Mouse (Mus musculus): Measurements from ENCODE around the gene Slc25a21. TPM values are rescaled to one million over a fixed set of nuclear protein-coding genes. Genes with fewer than 3 reads are reported as not detected.

Slc25a21 gene
- polyA plus RNA-seq, 1 experiment from 2014 or later: 3.9 TPM

- WGBS: 77% methylated on average over 11 of the region's 11 CpGs
- Histone ChIP-seq H3K36me3 (replicated peaks) (no peaks in the 10 kb centered on the region), H3K4me1 (peaks cover 14% of the 10 kb centered on the region), H3K27ac (no peak overlapping the region), H3K27me3 (ENCODE audit: poor library complexity, severe bottlenecking) (no peaks in the 10 kb centered on the region; the same call in 1 of the 2 replicates), H3K9me3 (no peaks in the 10 kb centered on the region), H3K4me3 (no peak overlapping the region)
- no peak for DNase-seq (ENCODE audit: extremely low spot score, low spot score)
Measured at GRCm38 (mm10) chr12:56958244-56958643, 239.0 kb downstream of the Slc25a21 start.

- Histone ChIP-seq H3K4me1 (peaks cover 17% of the 10 kb centered on the region), H3K27me3 (ENCODE audit: poor library complexity, severe bottlenecking) (no peaks in the 10 kb centered on the region; the same call in 1 of the 2 replicates), H3K9me3 (no peaks in the 10 kb centered on the region), H3K4me3 (no peak overlapping the region), H3K36me3 (replicated peaks) (no peaks in the 10 kb centered on the region), H3K27ac (no peak overlapping the region)
- DNase-seq (ENCODE audit: extremely low spot score, low spot score): no peak
- 35% methylated on average over 11 of the region's 11 CpGs for WGBS
Measured at GRCm38 (mm10) chr12:56951749-56952657, 245.3 kb downstream of the Slc25a21 start.

GRCm38 (mm10) chr12:56944265-56944664 is 253.0 kb downstream of the Slc25a21 start:
- H3K4me1 ChIP-seq: no peaks in the 10 kb centered on the region
- H3K27me3 ChIP-seq (ENCODE audit: poor library complexity, severe bottlenecking): no peaks in the 10 kb centered on the region
- 92% methylated on average over 1 of the region's 1 CpGs for WGBS
- no peak overlapping the region for H3K27ac ChIP-seq
- H3K36me3 ChIP-seq (replicated peaks): no peaks in the 10 kb centered on the region
- H3K9me3 ChIP-seq: no peaks in the 10 kb centered on the region
- no peak for DNase-seq (ENCODE audit: extremely low spot score, low spot score)
- H3K4me3 ChIP-seq: no peak overlapping the region

GRCm38 (mm10) chr12:56940861-56941260 is 256.4 kb downstream of the Slc25a21 start:
- Histone ChIP-seq H3K4me1 (no peaks in the 10 kb centered on the region), H3K27me3 (ENCODE audit: poor library complexity, severe bottlenecking) (no peaks in the 10 kb centered on the region), H3K9me3 (no peaks in the 10 kb centered on the region), H3K36me3 (replicated peaks) (no peaks in the 10 kb centered on the region), H3K4me3 (no peak overlapping the region), H3K27ac (no peak overlapping the region)
- DNase-seq (ENCODE audit: extremely low spot score, low spot score): no peak
- WGBS: 71% methylated on average over 3 of the region's 3 CpGs

GRCm38 (mm10) chr12:56918145-56918544 is 279.1 kb downstream of the Slc25a21 start:
- no peak overlapping the region for H3K4me3 ChIP-seq
- no peaks in the 10 kb centered on the region for H3K9me3 ChIP-seq
- 87% methylated on average over 6 of the region's 6 CpGs for WGBS
- no peak overlapping the region for H3K27ac ChIP-seq
- no peaks in the 10 kb centered on the region for H3K27me3 ChIP-seq (ENCODE audit: poor library complexity, severe bottlenecking)
- no peaks in the 10 kb centered on the region for H3K36me3 ChIP-seq (replicated peaks)
- no peak for DNase-seq (ENCODE audit: extremely low spot score, low spot score)
- no peaks in the 10 kb centered on the region for H3K4me1 ChIP-seq

- Histone ChIP-seq H3K4me1 (peaks cover 11% of the 10 kb centered on the region), H3K4me3 (no peak overlapping the region), H3K9me3 (no peaks in the 10 kb centered on the region), H3K27ac (no peak overlapping the region), H3K27me3 (ENCODE audit: poor library complexity, severe bottlenecking) (no peaks in the 10 kb centered on the region), H3K36me3 (replicated peaks) (no peaks in the 10 kb centered on the region)
- DNase-seq (ENCODE audit: extremely low spot score, low spot score): no peak
- whole genome bisulfite sequencing: 91% methylated on average over 5 of the region's 5 CpGs
Measured at GRCm38 (mm10) chr12:56906476-56906875, 290.8 kb downstream of the Slc25a21 start.

- Histone ChIP-seq H3K4me3 (no peak overlapping the region), H3K4me1 (peaks cover 11% of the 10 kb centered on the region), H3K36me3 (replicated peaks) (no peaks in the 10 kb centered on the region), H3K9me3 (no peaks in the 10 kb centered on the region), H3K27ac (no peak overlapping the region), H3K27me3 (ENCODE audit: poor library complexity, severe bottlenecking) (no peaks in the 10 kb centered on the region)
- WGBS: 48% methylated on average over 9 of the region's 9 CpGs
- DNase-seq (ENCODE audit: extremely low spot score, low spot score): no peak
Measured at GRCm38 (mm10) chr12:56905652-56906305, 291.5 kb downstream of the Slc25a21 start.

- H3K9me3 ChIP-seq: no peaks in the 10 kb centered on the region
- DNase-seq (ENCODE audit: extremely low spot score, low spot score): peak; percentile 18
- H3K4me3 ChIP-seq: no peak overlapping the region
- H3K4me1 ChIP-seq: peaks cover 11% of the 10 kb centered on the region
- no peaks in the 10 kb centered on the region for H3K36me3 ChIP-seq (replicated peaks)
- H3K27ac ChIP-seq: no peak overlapping the region
- WGBS: 27% methylated on average over 7 of the region's 7 CpGs
- no peaks in the 10 kb centered on the region for H3K27me3 ChIP-seq (ENCODE audit: poor library complexity, severe bottlenecking)
Measured at GRCm38 (mm10) chr12:56905222-56905621, 292.1 kb downstream of the Slc25a21 start.

GRCm38 (mm10) chr12:56902774-56903456 is 294.4 kb downstream of the Slc25a21 start:
- no peak overlapping the region for H3K27ac ChIP-seq
- no peak overlapping the region for H3K4me3 ChIP-seq
- WGBS: 87% methylated on average over 8 of the region's 8 CpGs
- H3K4me1 ChIP-seq: peaks cover 12% of the 10 kb centered on the region
- H3K9me3 ChIP-seq: no peaks in the 10 kb centered on the region
- no peaks in the 10 kb centered on the region for H3K36me3 ChIP-seq (replicated peaks)
- DNase-seq (ENCODE audit: extremely low spot score, low spot score): no peak
- no peaks in the 10 kb centered on the region for H3K27me3 ChIP-seq (ENCODE audit: poor library complexity, severe bottlenecking)

GRCm38 (mm10) chr12:56897976-56898375 is 299.3 kb downstream of the Slc25a21 start:
- Histone ChIP-seq H3K4me3 (no peak overlapping the region), H3K9me3 (no peaks in the 10 kb centered on the region), H3K36me3 (replicated peaks) (no peaks in the 10 kb centered on the region)

GRCm38 (mm10) chr12:56897221-56897937 is 299.9 kb downstream of the Slc25a21 start:
- WGBS: 94% methylated on average over 8 of the region's 8 CpGs
- H3K4me1 ChIP-seq: 0 out of 2 replicates have a peak, but pooled peaks cover 3% of the 10 kb centered on the region
- no peak for DNase-seq (ENCODE audit: extremely low spot score, low spot score)
- no peaks in the 10 kb centered on the region for H3K36me3 ChIP-seq (replicated peaks)
- H3K4me3 ChIP-seq: no peak overlapping the region
- no peaks in the 10 kb centered on the region for H3K27me3 ChIP-seq (ENCODE audit: poor library complexity, severe bottlenecking)
- no peak overlapping the region for H3K27ac ChIP-seq
- H3K9me3 ChIP-seq: no peaks in the 10 kb centered on the region

More at GRCm38 (mm10) chr12:56897976-56898375, 299.3 kb downstream of the Slc25a21 start:
- Histone ChIP-seq H3K27me3 (ENCODE audit: poor library complexity, severe bottlenecking) (no peaks in the 10 kb centered on the region), H3K27ac (no peak overlapping the region), H3K4me1 (0 out of 2 replicates have a peak, but pooled peaks cover 3% of the 10 kb centered on the region)
- WGBS: 86% methylated on average over 8 of the region's 8 CpGs
- DNase-seq (ENCODE audit: extremely low spot score, low spot score): no peak

- 89% methylated on average over 5 of the region's 5 CpGs for WGBS
- Histone ChIP-seq H3K4me1 (0 out of 2 replicates have a peak, but pooled peaks cover 3% of the 10 kb centered on the region), H3K4me3 (no peak overlapping the region), H3K27me3 (ENCODE audit: poor library complexity, severe bottlenecking) (no peaks in the 10 kb centered on the region), H3K36me3 (replicated peaks) (no peaks in the 10 kb centered on the region), H3K27ac (no peak overlapping the region), H3K9me3 (no peaks in the 10 kb centered on the region)
- no peak for DNase-seq (ENCODE audit: extremely low spot score, low spot score)
Measured at GRCm38 (mm10) chr12:56894963-56895362, 302.3 kb downstream of the Slc25a21 start.

Measured in forebrain, embryonic 10.5 days (tissue).